Mouse (Mus musculus): ENCODE measurements at regions not wholly inside any gene's neighbourhood (a gene's known extent, or its start where the extent isn't known, plus 50 kb on each side); places are given as distances from the start of the nearest gene placed in this dataset.

DNA sequence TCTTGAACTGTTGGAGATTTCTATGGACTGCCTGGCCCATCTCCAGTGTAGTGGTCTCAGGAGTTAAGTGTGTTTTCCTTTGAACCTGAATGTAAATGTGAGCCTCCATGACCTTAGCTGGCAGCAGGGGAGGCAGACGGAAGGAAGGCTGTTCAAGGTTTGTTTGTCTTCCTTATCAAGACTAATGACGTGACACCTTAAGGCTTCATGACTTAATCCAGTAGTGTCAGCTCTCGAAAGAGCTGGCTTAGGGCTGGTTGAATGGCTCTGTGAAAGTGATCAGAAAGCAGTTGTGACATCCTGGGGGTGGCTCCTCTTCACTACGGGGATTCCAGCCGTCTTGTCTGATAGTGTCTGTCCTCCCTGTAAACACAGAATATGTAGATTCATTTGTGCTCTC lies 166.0 kb upstream of the Ubr2 start:
- Histone ChIP-seq H3K4me2 (replicated peaks; ENCODE audit: low read depth, low read length) (no peak overlapping the region), H3K4me3 (ENCODE audit: low read depth, low read length) (no peak overlapping the region), H3K9ac (replicated peaks; ENCODE audit: low read depth, low read length) (no peak overlapping the region), H3K36me3 (ENCODE audit: control insufficient read depth, insufficient read depth, low read length) (no peaks in the 10 kb centered on the region), H3K9me3 (ENCODE audit: control insufficient read depth, low read depth, low read length) (no peaks in the 10 kb centered on the region), H3K27me3 (ENCODE audit: control insufficient read depth, insufficient read depth, low read length) (no peaks in the 10 kb centered on the region), H3K4me1 (ENCODE audit: control insufficient read depth, insufficient read depth, low read length) (peaks cover 35% of the 10 kb centered on the region), H3K27ac (ENCODE audit: low read length) (no peak overlapping the region)
- ATAC-seq (ENCODE audit: insufficient number of reproducible peaks, insufficient read depth, low FRiP score, low read depth), result no peak
- WGBS, result 28% methylated on average over 5 of the region's 5 CpGs

DNA sequence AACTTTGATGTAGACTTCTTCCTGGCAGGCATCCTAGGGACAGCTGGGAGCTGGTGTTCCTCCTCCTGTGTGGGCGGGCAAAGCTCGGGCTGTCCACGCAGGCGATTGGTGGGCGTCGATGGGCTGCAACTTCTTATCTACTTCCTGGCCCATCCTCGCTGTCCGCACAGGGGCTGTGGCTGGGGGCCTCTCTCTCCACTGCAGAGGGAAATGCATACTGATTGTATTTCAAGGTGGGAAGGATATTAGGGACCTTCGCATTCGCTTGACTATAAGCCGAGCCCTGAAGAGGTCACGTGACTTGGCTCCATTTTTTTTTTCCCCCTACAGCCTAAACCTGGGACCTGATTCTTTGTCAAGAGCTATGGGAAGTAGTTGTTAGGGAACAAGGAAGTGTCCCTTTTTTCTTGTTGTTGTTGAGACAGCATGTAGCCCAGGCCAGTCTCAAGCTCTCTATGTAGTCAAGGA lies 164.4 kb upstream of the Ubr2 start:
- Histone ChIP-seq H3K4me3 (ENCODE audit: low read depth, low read length) (no peak overlapping the region), H3K4me2 (replicated peaks; ENCODE audit: low read depth, low read length) (peak overlapping the region; percentile 30), H3K9me3 (ENCODE audit: control insufficient read depth, low read depth, low read length) (no peaks in the 10 kb centered on the region), H3K9ac (replicated peaks; ENCODE audit: low read depth, low read length) (no peak overlapping the region), H3K4me1 (ENCODE audit: control insufficient read depth, insufficient read depth, low read length) (peaks cover 33% of the 10 kb centered on the region), H3K27me3 (ENCODE audit: control insufficient read depth, insufficient read depth, low read length) (no peaks in the 10 kb centered on the region), H3K27ac (ENCODE audit: low read length) (no peak overlapping the region; the same call in 1 of the 2 replicates), H3K36me3 (ENCODE audit: control insufficient read depth, insufficient read depth, low read length) (no peaks in the 10 kb centered on the region)
- 35% methylated on average over 12 of the region's 12 CpGs for WGBS
- peak; percentile 78; the same call in 1 of the 2 replicates for ATAC-seq (ENCODE audit: insufficient number of reproducible peaks, insufficient read depth, low FRiP score, low read depth)

DNA sequence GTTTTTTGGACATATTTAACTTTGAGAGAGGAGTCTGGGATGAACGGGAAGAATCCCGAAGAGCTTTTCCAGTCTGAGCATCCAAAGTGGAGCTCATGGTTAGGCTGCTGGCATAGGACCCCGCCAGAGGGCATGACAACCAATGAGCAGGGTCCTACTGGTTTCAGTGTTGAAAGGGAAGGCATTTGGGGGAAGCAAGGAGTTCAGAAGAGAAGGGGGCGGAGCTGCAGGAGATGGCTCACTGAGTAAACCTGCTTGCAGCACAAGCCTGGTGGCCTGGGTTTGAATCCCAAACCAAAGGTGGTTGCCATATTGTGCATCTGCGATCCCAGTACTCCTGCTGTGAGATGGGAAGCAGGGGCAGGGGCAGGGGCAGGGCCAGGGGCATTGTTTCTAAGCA lies 161.4 kb upstream of the Ubr2 start:
- Histone ChIP-seq H3K9ac (replicated peaks; ENCODE audit: low read depth, low read length) (no peak overlapping the region), H3K27ac (ENCODE audit: low read length) (no peak overlapping the region), H3K36me3 (ENCODE audit: control insufficient read depth, insufficient read depth, low read length) (peaks cover 4% of the 10 kb centered on the region; the same call in 1 of the 2 replicates), H3K9me3 (ENCODE audit: control insufficient read depth, low read depth, low read length) (no peaks in the 10 kb centered on the region), H3K4me1 (ENCODE audit: control insufficient read depth, insufficient read depth, low read length) (peaks cover 34% of the 10 kb centered on the region), H3K4me3 (ENCODE audit: low read depth, low read length) (no peak overlapping the region), H3K4me2 (replicated peaks; ENCODE audit: low read depth, low read length) (no peak overlapping the region), H3K27me3 (ENCODE audit: control insufficient read depth, insufficient read depth, low read length) (no peaks in the 10 kb centered on the region)
- 86% methylated on average over 5 of the region's 5 CpGs for WGBS
- ATAC-seq (ENCODE audit: insufficient number of reproducible peaks, insufficient read depth, low FRiP score, low read depth), result no peak

DNA sequence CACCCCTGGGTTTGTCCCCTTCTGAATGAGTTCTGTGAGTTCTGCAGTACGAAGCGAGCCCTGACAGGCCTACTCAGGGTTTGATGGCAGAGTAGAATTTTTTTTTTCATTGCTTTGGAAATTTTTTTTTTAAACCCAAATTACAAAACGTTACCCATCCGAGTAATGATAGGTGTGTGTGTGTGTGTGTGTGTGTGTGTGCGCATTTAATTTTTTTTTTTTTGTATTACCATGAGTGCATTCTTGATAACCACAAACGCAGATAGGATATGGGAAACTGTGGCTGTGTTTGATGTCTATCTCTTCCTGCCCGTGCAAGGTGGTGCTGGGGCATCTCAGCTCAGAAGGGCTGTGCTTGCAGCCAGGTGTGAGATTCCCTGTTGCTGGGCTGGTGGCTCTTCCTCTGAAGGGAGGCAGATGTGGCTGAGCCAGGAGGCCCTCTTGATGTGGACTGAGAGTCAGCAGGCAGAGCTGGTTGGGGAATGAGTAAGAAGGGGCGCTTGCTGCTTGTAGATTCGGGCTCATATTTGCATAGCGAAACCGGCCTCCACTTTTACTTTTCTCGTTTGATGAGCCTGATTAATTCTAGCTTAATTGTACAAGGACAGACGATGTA lies 160.7 kb upstream of the Ubr2 start:
- Histone ChIP-seq H3K9ac (replicated peaks; ENCODE audit: low read depth, low read length) (no peak overlapping the region), H3K27ac (ENCODE audit: low read length) (no peak overlapping the region), H3K27me3 (ENCODE audit: control insufficient read depth, insufficient read depth, low read length) (no peaks in the 10 kb centered on the region), H3K36me3 (ENCODE audit: control insufficient read depth, insufficient read depth, low read length) (peaks cover 4% of the 10 kb centered on the region; the same call in 1 of the 2 replicates), H3K9me3 (ENCODE audit: control insufficient read depth, low read depth, low read length) (no peaks in the 10 kb centered on the region), H3K4me1 (ENCODE audit: control insufficient read depth, insufficient read depth, low read length) (peaks cover 35% of the 10 kb centered on the region), H3K4me2 (replicated peaks; ENCODE audit: low read depth, low read length) (no peak overlapping the region), H3K4me3 (ENCODE audit: low read depth, low read length) (no peak overlapping the region)
- no peak for ATAC-seq (ENCODE audit: insufficient number of reproducible peaks, insufficient read depth, low FRiP score, low read depth)
- 82% methylated on average over 13 of the region's 13 CpGs for WGBS

DNA sequence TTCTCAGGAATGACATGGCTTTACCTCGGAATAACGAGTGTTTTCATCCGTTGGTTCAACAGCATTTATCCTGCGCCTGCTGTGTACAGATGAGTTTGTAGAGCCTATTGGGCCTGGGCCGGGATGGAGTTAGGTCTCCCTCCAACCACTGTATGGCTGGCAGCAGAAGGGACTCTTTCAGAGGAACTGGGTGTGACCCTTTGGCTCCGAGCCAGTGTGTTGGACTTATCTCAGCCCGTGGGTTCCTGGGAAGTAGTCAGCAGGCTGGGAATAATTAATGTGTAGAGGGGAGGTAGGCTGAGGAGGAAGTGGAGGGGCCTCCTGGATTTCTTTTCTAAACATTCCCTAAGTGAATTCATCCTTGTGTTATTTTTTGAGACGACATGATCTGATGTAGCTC lies 157.7 kb upstream of the Ubr2 start:
- peak; percentile 69; the same call in 1 of the 2 replicates for ATAC-seq (ENCODE audit: insufficient number of reproducible peaks, insufficient read depth, low FRiP score, low read depth)
- no peak overlapping the region for H3K9ac ChIP-seq (replicated peaks; ENCODE audit: low read depth, low read length)
- 31% methylated on average over 8 of the region's 8 CpGs for WGBS

DNA sequence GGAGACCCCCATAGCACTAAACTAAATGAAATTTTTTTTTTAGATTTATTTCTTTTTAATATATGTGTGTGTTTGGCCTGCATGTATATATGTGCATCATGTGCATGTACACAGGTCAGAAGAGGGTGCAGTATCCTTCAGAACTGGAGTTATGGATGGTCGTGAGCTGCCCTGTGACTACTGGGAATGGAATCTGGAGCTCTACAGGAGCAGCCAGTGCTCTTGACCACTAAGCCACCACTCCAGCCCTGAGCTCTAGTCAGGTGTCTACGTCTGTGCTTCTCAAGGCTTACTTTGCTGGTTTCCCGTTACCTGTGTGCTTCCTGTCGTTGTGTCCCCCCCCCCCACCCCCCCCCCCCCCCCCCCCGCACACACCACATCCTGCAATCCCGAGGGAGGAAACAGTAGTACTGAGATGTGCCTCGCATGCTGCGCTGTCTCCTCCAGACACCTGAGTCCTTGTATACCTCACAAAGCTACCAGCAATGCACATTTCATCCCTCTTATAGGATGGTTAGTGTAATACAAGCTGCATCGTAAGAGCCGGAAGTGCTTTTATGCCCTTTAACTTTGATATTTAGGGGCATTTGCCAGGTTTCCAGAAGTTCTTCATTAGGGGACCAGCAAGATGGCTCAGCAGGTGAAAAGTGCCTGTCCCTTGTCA lies 153.5 kb upstream of the Ubr2 start:
- no peak for ATAC-seq (ENCODE audit: insufficient number of reproducible peaks, insufficient read depth, low FRiP score, low read depth)
- H3K4me1 ChIP-seq (ENCODE audit: control insufficient read depth, insufficient read depth, low read length), result peaks cover 36% of the 10 kb centered on the region
- 66% methylated on average over 8 of the region's 10 CpGs for whole genome bisulfite sequencing

More for the DNA sequence above, 157.7 kb upstream of the Ubr2 start:
- H3K36me3 ChIP-seq (ENCODE audit: control insufficient read depth, insufficient read depth, low read length), result peaks cover 4% of the 10 kb centered on the region; the same call in 1 of the 2 replicates
- H3K27ac ChIP-seq (ENCODE audit: low read length), result peak overlapping the region; percentile 18; the same call in 1 of the 2 replicates
- no peak overlapping the region for H3K4me2 ChIP-seq (replicated peaks; ENCODE audit: low read depth, low read length)
- no peaks in the 10 kb centered on the region for H3K9me3 ChIP-seq (ENCODE audit: control insufficient read depth, low read depth, low read length)
- no peaks in the 10 kb centered on the region for H3K27me3 ChIP-seq (ENCODE audit: control insufficient read depth, insufficient read depth, low read length)
- H3K4me1 ChIP-seq (ENCODE audit: control insufficient read depth, insufficient read depth, low read length), result peaks cover 37% of the 10 kb centered on the region
- H3K4me3 ChIP-seq (ENCODE audit: low read depth, low read length), result no peak overlapping the region

DNA sequence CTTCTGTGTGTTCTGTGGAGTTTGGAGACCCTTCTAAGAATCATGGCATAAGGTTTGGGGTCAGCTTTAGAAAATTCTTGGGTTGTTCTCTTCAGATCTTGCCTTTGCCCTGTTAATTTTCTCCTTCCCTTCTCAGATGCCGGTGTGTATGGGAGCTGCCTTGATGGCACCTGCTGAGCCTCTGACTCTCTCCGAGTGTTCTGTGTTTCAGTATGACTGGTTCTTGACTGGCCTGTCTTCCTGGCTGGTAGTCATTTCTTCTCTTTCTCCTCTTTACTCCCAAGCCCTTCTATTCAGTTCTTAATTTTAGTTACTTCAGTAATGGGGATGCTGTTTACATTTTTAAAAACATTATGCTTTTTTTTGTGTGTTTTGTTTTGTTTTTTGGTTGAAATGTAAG lies 152.1 kb upstream of the Ubr2 start:
- WGBS, result 74% methylated on average over 2 of the region's 2 CpGs

More for the DNA sequence above, 153.5 kb upstream of the Ubr2 start:
- Histone ChIP-seq H3K36me3 (ENCODE audit: control insufficient read depth, insufficient read depth, low read length) (no peaks in the 10 kb centered on the region; the same call in 1 of the 2 replicates), H3K27ac (ENCODE audit: low read length) (no peak overlapping the region), H3K9ac (replicated peaks; ENCODE audit: low read depth, low read length) (no peak overlapping the region), H3K27me3 (ENCODE audit: control insufficient read depth, insufficient read depth, low read length) (no peaks in the 10 kb centered on the region), H3K9me3 (ENCODE audit: control insufficient read depth, low read depth, low read length) (no peaks in the 10 kb centered on the region), H3K4me3 (ENCODE audit: low read depth, low read length) (no peak overlapping the region), H3K4me2 (replicated peaks; ENCODE audit: low read depth, low read length) (no peak overlapping the region)

DNA sequence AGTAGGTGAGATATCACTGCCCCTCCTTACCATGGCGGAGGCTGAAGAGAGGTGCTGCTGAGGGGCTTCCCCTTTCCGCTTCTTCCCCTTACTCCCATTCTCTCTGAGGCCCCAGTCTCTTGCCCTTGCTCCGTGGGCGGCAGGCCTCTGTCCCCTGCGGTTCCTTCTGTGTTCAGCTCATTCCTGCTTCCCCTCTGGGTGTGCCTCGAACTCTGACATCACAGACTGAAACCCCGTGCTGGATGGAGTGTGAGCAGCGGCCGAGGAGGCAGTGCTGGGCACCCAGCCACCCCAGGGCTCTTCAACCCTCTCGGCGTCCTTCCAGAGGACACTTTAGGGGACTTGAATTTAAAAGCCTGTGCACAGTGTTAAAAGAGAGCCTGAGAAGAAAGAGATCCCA lies 145.9 kb upstream of the Ubr2 start:
- no peak overlapping the region for H3K4me2 ChIP-seq (replicated peaks; ENCODE audit: low read depth, low read length)
- no peaks in the 10 kb centered on the region for H3K9me3 ChIP-seq (ENCODE audit: control insufficient read depth, low read depth, low read length)
- H3K27ac ChIP-seq (ENCODE audit: low read length), result no peak overlapping the region
- no peaks in the 10 kb centered on the region; the same call in 1 of the 2 replicates for H3K36me3 ChIP-seq (ENCODE audit: control insufficient read depth, insufficient read depth, low read length)
- H3K4me1 ChIP-seq (ENCODE audit: control insufficient read depth, insufficient read depth, low read length), result peaks cover 8% of the 10 kb centered on the region
- H3K27me3 ChIP-seq (ENCODE audit: control insufficient read depth, insufficient read depth, low read length), result no peaks in the 10 kb centered on the region
- WGBS, result 80% methylated on average over 11 of the region's 11 CpGs
- H3K4me3 ChIP-seq (ENCODE audit: low read depth, low read length), result no peak overlapping the region
- H3K9ac ChIP-seq (replicated peaks; ENCODE audit: low read depth, low read length), result no peak overlapping the region
- ATAC-seq (ENCODE audit: insufficient number of reproducible peaks, insufficient read depth, low FRiP score, low read depth), result no peak

More for the DNA sequence above, 152.1 kb upstream of the Ubr2 start:
- no peaks in the 10 kb centered on the region for H3K9me3 ChIP-seq (ENCODE audit: control insufficient read depth, low read depth, low read length)
- ATAC-seq (ENCODE audit: insufficient number of reproducible peaks, insufficient read depth, low FRiP score, low read depth), result no peak
- no peak overlapping the region for H3K9ac ChIP-seq (replicated peaks; ENCODE audit: low read depth, low read length)
- H3K27ac ChIP-seq (ENCODE audit: low read length), result no peak overlapping the region
- no peaks in the 10 kb centered on the region for H3K27me3 ChIP-seq (ENCODE audit: control insufficient read depth, insufficient read depth, low read length)
- H3K4me2 ChIP-seq (replicated peaks; ENCODE audit: low read depth, low read length), result no peak overlapping the region
- H3K4me1 ChIP-seq (ENCODE audit: control insufficient read depth, insufficient read depth, low read length), result peaks cover 23% of the 10 kb centered on the region; the same call in 1 of the 2 replicates
- no peaks in the 10 kb centered on the region; the same call in 1 of the 2 replicates for H3K36me3 ChIP-seq (ENCODE audit: control insufficient read depth, insufficient read depth, low read length)
- H3K4me3 ChIP-seq (ENCODE audit: low read depth, low read length), result no peak overlapping the region
